Mouse (Mus musculus) cerebellum, postnatal 14 days (tissue): Measurements from ENCODE around the gene Tfpi.
A peak's percentile ranks its signal among the peaks of the same experiment; 100 is the strongest.
"Not testable (repeated sequence)": the region's sequence is repeated elsewhere in the genome, so short reads cannot be mapped to it uniquely, and the experiment has no call there.

ENCODE experiments used
- DNase-seq, 2 experiments: peaks; one replicate each; pipeline ENCODE4 v3.0.0; 2021; ENCODE audit warnings: mixed read lengths in 2 of 2

Gene Tfpi

GRCm38 (mm10) chr2:84473941-84474530 lies 2.5 kb downstream of the Tfpi start:
- DNase-seq, result no peak

DNA sequence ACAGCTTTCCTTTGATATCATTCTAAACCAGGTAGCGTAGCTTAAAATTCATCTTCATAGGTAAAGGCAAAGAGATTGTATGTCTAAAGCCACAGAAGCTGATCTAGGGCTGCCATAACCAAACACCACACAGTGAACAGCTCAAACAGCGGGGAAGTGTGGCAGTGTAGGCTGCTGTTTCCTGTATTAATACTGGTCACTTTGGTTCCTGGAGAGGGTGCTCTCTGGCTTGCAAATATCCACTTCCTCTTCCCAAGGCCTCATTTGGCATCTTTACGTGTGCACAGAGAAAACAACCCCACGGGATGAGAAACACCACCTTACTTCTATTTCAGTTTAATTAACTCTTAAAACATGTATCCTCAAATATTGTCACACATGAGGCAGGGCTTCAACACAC lies 9.2 kb downstream of the Tfpi start:
- DNase-seq, result no peak

- DNase-seq, result no peak
Measured at GRCm38 (mm10) chr2:84464956-84465355, 11.6 kb downstream of the Tfpi start.

- no peak for DNase-seq
Measured at GRCm38 (mm10) chr2:84462411-84462810, 14.2 kb downstream of the Tfpi start.

- no peak for DNase-seq
Measured at GRCm38 (mm10) chr2:84459651-84460177, 16.9 kb downstream of the Tfpi start.

GRCm38 (mm10) chr2:84457221-84457620 lies 19.4 kb downstream of the Tfpi start:
- no peak for DNase-seq

DNA sequence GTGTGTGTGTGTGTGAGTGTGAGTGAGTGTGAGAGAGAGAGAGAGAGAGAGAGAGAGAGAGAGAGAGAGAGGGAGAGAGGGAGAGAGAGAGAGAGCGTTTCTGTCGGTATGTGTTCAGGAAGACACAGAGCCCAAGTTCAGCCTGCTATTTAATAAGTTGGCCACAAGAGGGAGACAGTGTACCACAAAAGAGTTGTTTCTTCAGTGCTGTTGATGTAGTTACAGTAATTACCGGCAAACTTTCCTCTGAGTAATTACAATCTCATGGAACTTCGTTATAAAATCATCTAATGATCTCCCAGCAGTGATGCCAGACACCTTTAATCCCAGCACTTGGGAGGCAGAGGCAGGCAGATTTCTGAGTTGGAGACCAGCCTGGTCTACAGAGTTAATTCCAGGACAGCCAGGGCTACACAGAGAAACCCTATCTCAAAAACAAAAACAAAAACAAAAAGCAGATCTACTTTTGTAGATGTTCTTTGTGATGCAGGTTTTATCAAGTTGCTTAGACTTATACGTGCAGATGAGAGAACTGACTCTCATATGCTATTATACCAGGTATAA lies 21.3 kb downstream of the Tfpi start:
- DNase-seq, result peak; percentile 51 to 71

GRCm38 (mm10) chr2:84454551-84455235 lies 21.9 kb downstream of the Tfpi start:
- DNase-seq, result peak in 1 of 2 experiments; percentile 4

GRCm38 (mm10) chr2:84454051-84454450 lies 22.5 kb downstream of the Tfpi start:
- peak; percentile 29 to 37 for DNase-seq

GRCm38 (mm10) chr2:84445499-84445898 lies 31.1 kb downstream of the Tfpi start:
- no peak for DNase-seq

GRCm38 (mm10) chr2:84441940-84442339 lies 34.6 kb downstream of the Tfpi start:
- no peak for DNase-seq

- DNase-seq, result peak; percentile 37 to 64
Measured at GRCm38 (mm10) chr2:84429724-84430123, 46.9 kb downstream of the Tfpi start.

DNA sequence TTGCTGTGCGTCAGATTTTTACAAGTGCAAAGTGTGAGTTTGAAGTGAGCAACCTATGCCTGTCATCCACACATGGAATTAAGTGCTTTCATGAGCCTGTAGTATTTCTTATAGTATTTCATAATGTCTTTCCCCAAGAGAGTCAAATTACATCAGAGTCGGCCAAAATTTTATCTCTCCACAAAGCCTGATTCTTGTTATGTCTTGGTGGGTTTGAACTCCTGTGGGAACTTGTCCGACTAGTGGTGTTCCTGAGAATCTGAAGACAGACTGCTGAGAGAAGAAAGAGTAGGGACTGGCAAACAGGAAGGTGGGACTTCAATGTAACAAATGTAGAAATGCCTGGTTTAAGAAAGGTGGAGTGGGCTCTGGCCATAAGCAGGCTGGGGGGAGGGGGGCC lies 47.7 kb downstream of the Tfpi start:
- DNase-seq, result no peak

DNA sequence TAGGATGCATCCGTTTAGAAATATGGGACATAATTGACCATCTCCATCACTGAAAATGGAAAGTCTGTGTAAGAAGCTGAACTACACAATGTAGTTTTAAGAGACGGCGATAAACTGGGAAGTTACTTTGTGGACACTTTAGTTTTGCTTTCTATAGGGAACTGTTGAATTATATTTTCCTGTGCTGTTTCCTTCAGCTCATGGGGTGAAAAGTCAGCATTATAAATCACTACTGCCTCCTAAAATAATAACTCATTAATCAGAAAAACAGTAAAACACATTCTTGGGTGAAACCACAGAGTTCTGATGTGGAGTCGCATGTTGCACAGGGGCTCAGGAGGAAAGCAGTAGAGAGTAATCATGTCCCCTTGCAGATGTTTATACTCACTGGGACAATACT lies 50.0 kb downstream of the Tfpi start:
- no peak for DNase-seq

DNA sequence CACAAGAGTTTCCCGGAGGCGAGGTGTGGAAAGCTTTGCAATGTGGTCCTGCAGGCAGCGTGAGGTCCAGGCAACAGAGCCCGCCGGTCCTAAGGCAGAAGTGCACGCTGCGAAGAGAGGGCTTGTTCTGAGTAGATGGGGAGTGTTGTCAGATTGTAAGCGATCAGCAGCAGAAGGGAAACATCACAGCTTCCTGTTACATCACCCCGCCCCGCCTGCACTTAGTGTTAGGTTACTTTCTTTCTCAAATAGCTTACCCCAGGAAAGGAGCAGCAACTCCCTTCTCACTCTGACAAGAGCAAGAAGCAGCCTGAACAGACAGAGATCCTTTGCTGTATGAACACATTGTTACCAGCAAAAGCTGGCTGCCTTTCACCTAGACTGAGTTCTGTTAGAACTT lies 51.4 kb downstream of the Tfpi start, which contains the start of gene Calcrl:
Gene Calcrl, minus strand, starts transcription at position 274 of the 400 bp plus-strand sequence.
- DNase-seq, result peak; percentile 26

GRCm38 (mm10) chr2:84416501-84416900 lies 60.1 kb downstream of the Tfpi start:
- DNase-seq, result no peak

GRCm38 (mm10) chr2:84409796-84410592 lies 66.6 kb downstream of the Tfpi start:
- DNase-seq, result no peak

GRCm38 (mm10) chr2:84404834-84405233 lies 71.7 kb downstream of the Tfpi start:
- no peak for DNase-seq

DNA sequence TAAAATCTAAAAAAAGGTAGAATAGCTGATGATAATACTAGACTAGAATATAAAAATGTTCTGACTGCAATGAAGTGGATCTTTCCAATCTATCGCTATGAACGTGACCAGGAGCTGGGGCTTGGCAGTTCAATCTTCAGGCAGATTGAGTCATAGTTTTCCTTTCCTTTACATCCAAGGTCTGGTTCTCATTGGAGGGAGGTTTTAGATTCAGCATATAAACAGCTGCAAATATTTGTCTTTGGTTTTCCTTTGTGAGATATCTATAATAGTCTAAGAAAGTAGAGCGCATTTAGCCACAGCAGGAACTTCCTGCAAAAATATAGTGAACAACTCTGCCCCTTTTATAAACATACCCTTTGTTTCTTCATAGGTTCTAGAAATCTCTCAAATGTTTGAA lies 73.9 kb downstream of the Tfpi start:
- DNase-seq, result no peak

GRCm38 (mm10) chr2:84396557-84396956 lies 80.0 kb downstream of the Tfpi start:
- DNase-seq, result no peak

DNA sequence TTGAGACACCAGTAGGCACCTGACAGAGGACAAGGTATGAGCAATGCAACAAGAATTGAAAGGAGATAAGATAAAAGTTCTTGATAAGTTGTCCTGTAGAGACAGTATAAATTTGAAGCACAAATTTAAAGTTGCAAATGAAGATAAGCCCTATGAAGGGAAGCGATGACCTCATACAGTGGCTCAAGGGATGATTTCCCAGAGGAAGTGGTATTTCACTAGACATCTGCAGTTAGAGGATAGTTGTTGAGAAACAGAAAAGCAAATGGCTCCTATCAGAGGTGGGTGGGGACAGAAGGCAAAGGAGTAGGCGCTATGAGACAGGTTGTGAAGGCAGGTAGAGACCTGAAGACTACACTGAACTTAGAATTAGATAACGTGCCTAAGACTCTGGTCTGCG lies 83.3 kb downstream of the Tfpi start:
- no peak for DNase-seq

GRCm38 (mm10) chr2:84389075-84389474 lies 87.5 kb downstream of the Tfpi start:
- DNase-seq, result no peak

DNA sequence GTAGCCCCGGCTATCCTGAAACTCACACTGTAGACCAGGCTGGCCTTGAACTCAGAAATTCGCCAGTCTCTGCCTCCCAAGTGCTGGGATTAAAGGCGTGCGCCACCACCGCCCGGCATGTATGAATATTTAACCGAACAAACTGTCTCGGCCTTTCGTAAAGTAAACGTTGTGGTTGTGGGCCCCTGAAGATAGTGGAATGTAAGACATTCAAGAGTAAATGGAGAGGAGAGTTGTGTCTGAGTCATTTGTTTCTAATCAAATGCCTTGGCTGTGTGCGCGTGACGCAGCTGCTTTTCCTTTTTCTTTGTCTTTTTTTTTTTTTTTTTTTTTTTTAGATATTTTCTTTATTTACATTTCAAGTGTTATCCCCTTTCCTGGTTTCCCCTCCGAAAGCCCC lies 88.0 kb downstream of the Tfpi start:
- DNase-seq, result not testable (repeated sequence)
